Mouse (Mus musculus) midbrain, embryonic 15.5 days (tissue): ENCODE results near the gene Rnf24. TPM values are rescaled to one million over a fixed set of nuclear protein-coding genes. Genes with fewer than 3 reads are reported as not detected.
A peak's percentile ranks its signal among the peaks of the same experiment; 100 is the strongest.

Experiments
- ATAC-seq: fragments of 200-750 bp; cut with Nextera tagmentation; replicated peaks from 2 replicates; pipeline ENCODE4 v1.8.0; 2017; ENCODE audit warnings: moderate TSS enrichment
- H3K27ac ChIP-seq: fragments of 300-500 bp; sonication (generic); 2 replicates; pipeline ENCODE4 v1.5.1; 2015; ENCODE audit warnings: mild to moderate bottlenecking, inconsistent platforms
- H3K27me3 ChIP-seq: fragments of 300-500 bp; sonication (generic); replicated peaks from 2 replicates; pipeline ENCODE4 v1.6.1; 2015; ENCODE audit warnings: inconsistent platforms
- H3K36me3 ChIP-seq: fragments of 300-500 bp; sonication (generic); replicated peaks from 2 replicates; pipeline ENCODE4 v1.6.1; 2015; ENCODE audit warnings: inconsistent platforms
- H3K4me1 ChIP-seq: fragments of 300-500 bp; sonication (generic); 2 replicates; pipeline ENCODE4 v1.6.1; 2015; ENCODE audit warnings: inconsistent platforms
- H3K4me2 ChIP-seq: fragments of 300-500 bp; sonication (generic); 2 replicates; pipeline ENCODE4 v1.6.1; 2015; ENCODE audit warnings: inconsistent platforms, mild to moderate bottlenecking, moderate library complexity
- H3K4me3 ChIP-seq: fragments of 300-500 bp; sonication (generic); 2 replicates; pipeline ENCODE4 v1.5.1; 2015; ENCODE audit warnings: mild to moderate bottlenecking, inconsistent platforms
- H3K9ac ChIP-seq: fragments of 300-500 bp; sonication (generic); 2 replicates; pipeline ENCODE4 v1.6.1; 2015; ENCODE audit warnings: mild to moderate bottlenecking, inconsistent platforms
- H3K9me3 ChIP-seq: fragments of 300-500 bp; sonication (generic); 2 replicates; pipeline ENCODE4 v1.6.1; 2016; ENCODE audit warnings: inconsistent platforms
- WGBS: fragments of 180-500 bp; shearing (Covaris S2); methylation state at CpG from one replicate; pipeline ENCODE4 v1.1.7; 2015; ENCODE audit warnings: mixed read lengths; 5-methylcytosine and 5-hydroxymethylcytosine counted together
- polyA plus RNA-seq: library from polyadenylated mRNA; unstranded; fragments of >200 nt; fragmentation: Nextera tagmentation; extraction: Ambion mirVana; gene quantifications from 2 replicates; pipeline ENCODE4 v1.2.1, GENCODE M21; 2015

Rnf24 gene
- polyA plus RNA-seq, 1 experiment from 2014 or later, result 22.3 TPM

DNA sequence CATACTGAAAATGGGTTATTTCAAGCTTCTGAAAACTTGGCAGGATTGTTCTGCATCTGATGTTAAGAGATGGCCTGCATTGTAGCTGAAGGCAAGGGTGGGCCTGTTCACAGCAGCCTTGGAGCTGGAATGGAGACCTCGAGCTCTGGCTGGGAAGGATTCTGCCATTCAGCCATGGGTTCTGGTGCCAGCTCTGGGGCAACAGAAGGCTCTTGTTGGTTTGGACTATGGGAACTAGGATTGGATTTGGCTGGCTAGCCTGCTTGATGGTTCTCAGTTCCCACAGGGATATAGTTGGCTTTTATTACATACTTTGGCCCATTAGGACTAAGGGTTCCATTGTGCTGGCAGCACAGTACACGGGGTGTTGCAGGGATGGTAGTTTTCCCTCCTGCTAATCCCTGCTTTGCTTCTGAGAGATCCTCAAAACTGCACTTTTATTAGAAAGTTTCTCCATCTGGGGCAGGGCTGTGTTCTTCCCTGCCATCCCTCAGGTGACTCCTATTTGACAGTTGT, 55.9 kb downstream of the Rnf24 start:
- Histone ChIP-seq H3K4me3 (no peak overlapping the region), H3K9ac (no peak overlapping the region), H3K27me3 (no peaks in the 10 kb centered on the region), H3K4me1 (no peaks in the 10 kb centered on the region), H3K9me3 (no peaks in the 10 kb centered on the region), H3K4me2 (no peak overlapping the region), H3K27ac (no peak overlapping the region), H3K36me3 (peaks cover 26% of the 10 kb centered on the region)
- ATAC-seq, result no peak
- 89% methylated on average over 2 of the region's 2 CpGs for WGBS

DNA sequence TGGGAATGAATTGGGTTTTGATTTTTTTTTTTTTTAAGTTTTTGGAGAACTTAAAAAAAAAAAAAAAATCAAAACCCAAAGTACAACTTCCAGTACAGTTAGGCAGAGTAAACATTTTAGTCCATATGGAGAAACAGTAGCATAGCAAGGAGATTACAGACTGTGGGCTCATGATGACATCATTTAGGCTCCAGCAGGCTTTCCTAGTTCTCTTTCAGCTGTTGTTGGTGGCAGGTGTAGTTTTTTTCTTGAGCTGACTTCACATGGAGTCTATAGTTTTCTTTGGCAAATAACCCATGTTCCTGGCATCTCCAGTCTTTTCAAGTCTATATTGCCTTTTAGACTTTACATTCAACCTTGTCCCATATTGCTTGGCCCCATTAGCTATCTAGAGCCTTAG, 62.0 kb downstream of the Rnf24 start:
- Histone ChIP-seq H3K27me3 (no peaks in the 10 kb centered on the region), H3K4me3 (no peak overlapping the region), H3K36me3 (peaks cover 10% of the 10 kb centered on the region; the same call in 1 of the 2 replicates), H3K27ac (no peak overlapping the region), H3K9me3 (no peaks in the 10 kb centered on the region), H3K4me2 (no peak overlapping the region), H3K9ac (no peak overlapping the region), H3K4me1 (no peaks in the 10 kb centered on the region)
- ATAC-seq, result no peak

DNA sequence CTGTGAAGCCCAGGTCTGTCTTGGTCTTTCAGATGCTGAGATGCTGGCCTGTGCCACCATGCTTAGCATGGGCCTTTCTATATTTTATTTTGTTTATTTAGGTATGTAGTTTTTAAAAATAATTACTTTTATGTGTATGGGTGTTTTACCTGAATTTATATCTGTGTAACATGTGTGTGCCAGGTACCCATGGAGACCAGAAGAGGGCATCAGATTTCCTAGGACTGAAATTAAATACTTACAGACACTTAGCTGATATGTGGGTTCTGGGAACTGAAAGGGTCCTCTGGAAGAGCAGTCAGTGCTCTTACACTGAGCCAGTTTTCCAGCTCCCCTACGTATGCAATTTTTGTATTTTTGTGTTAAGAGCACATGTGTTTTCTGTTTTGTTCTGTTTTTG, 66.4 kb downstream of the Rnf24 start:
- Histone ChIP-seq H3K4me3 (no peak overlapping the region), H3K27ac (no peak overlapping the region), H3K9ac (no peak overlapping the region), H3K4me1 (no peaks in the 10 kb centered on the region), H3K27me3 (no peaks in the 10 kb centered on the region), H3K36me3 (peaks cover 9% of the 10 kb centered on the region; the same call in 1 of the 2 replicates), H3K4me2 (no peak overlapping the region), H3K9me3 (no peaks in the 10 kb centered on the region)
- ATAC-seq, result no peak
- 97% methylated on average over 1 of the region's 1 CpGs for WGBS

DNA sequence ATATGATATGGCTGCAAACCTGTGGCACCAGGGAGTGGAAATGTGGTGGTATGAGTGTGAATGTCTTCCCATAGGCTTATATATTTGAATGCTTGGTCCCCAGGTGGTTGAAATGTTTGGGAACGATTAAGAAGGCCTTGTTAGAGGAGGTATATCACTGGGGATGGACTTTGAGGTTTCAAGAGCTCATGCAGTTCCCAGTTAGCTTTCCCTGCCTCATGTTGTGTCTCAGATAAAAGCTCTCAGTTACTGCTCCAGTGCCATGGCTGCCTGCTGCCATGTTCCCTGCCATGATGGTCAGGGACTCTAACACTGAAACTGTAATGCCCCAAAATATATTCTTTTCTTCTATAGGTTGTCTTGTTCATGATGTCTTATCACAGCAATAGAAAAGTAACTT, 71.1 kb downstream of the Rnf24 start:
- Histone ChIP-seq H3K27me3 (no peaks in the 10 kb centered on the region), H3K4me1 (no peaks in the 10 kb centered on the region), H3K4me3 (no peak overlapping the region), H3K36me3 (peaks cover 22% of the 10 kb centered on the region), H3K4me2 (no peak overlapping the region), H3K27ac (no peak overlapping the region), H3K9me3 (no peaks in the 10 kb centered on the region), H3K9ac (no peak overlapping the region)
- WGBS, result 92% methylated on average over 1 of the region's 1 CpGs
- no peak for ATAC-seq

DNA sequence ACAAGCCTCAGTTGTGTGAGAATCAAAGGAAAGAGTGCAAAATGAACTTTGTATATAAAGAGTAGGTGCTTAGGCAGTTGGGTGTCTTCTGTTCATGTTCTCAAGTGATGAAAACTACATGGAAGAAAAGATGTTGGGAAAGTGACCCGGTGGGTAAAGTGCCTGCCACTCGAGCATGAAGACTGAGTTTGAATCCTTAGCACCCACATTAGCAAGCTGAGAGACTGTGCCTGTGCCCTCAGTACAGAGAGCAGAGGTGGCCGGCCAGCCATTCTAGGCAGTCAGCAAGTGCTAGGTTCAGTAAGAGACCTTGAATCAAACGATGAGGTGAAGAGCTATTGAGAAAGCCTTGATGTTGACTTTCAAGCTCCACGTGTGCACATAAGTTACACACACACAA, 76.0 kb downstream of the Rnf24 start:
- no peak overlapping the region for H3K27ac ChIP-seq
- no peak for ATAC-seq
- no peak overlapping the region for H3K4me3 ChIP-seq
- H3K9me3 ChIP-seq, result no peaks in the 10 kb centered on the region
- no peaks in the 10 kb centered on the region for H3K27me3 ChIP-seq
- 94% methylated on average over 5 of the region's 5 CpGs for WGBS
- no peaks in the 10 kb centered on the region for H3K4me1 ChIP-seq
- H3K9ac ChIP-seq, result no peak overlapping the region
- H3K4me2 ChIP-seq, result no peak overlapping the region
- peaks cover 39% of the 10 kb centered on the region for H3K36me3 ChIP-seq

DNA sequence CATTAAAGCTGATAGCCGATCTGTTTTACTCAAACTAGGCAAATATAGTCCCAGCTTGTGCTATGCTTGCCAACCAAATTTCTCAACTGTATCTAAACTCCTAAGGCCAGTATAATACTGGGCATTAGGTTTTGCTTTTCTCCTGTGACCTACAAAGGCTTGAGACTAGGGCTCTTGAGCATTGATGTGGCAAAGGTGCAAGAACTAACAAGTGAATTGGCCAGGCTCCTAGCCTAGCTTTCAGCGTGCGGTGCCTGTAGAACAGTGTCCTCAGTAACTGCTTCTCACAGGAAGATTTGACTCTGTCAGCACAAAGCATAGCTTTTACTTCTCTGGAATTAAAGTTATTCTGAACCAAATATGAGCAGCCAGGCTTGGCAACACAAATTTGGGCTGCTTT, 77.2 kb downstream of the Rnf24 start:
- H3K27me3 ChIP-seq, result no peaks in the 10 kb centered on the region
- H3K36me3 ChIP-seq, result peaks cover 35% of the 10 kb centered on the region
- H3K27ac ChIP-seq, result no peak overlapping the region
- 98% methylated on average over 3 of the region's 3 CpGs for WGBS
- no peak overlapping the region for H3K4me3 ChIP-seq
- no peak overlapping the region for H3K9ac ChIP-seq
- H3K9me3 ChIP-seq, result no peaks in the 10 kb centered on the region
- H3K4me2 ChIP-seq, result no peak overlapping the region
- no peaks in the 10 kb centered on the region for H3K4me1 ChIP-seq
- ATAC-seq, result no peak

DNA sequence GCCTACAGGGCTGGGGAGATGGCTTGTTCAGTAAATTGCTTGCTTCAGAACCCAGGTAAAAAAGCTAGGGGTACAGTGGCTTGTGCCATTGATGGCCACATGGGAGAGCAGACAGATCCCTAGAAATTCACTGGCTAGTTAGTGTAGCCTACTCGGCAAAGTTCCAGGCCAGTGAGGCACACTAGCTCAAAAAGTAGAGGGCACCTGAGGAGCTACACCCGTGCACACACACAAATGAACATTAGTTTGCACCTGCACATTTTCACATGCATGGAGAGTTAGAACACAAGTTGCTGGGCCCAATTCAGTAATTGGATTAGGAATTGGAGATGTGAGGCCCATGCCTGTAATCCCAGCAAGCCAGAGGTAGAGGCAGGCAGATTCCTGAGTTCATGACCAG, 87.6 kb downstream of the Rnf24 start:
- no peaks in the 10 kb centered on the region for H3K27me3 ChIP-seq
- no peaks in the 10 kb centered on the region for H3K36me3 ChIP-seq
- H3K9ac ChIP-seq, result no peak overlapping the region
- peaks cover 37% of the 10 kb centered on the region for H3K4me1 ChIP-seq
- whole genome bisulfite sequencing, result 74% methylated on average over 2 of the region's 2 CpGs
- H3K4me2 ChIP-seq, result no peak overlapping the region
- H3K4me3 ChIP-seq, result no peak overlapping the region
- no peaks in the 10 kb centered on the region for H3K9me3 ChIP-seq
- H3K27ac ChIP-seq, result no peak overlapping the region
- ATAC-seq, result no peak

DNA sequence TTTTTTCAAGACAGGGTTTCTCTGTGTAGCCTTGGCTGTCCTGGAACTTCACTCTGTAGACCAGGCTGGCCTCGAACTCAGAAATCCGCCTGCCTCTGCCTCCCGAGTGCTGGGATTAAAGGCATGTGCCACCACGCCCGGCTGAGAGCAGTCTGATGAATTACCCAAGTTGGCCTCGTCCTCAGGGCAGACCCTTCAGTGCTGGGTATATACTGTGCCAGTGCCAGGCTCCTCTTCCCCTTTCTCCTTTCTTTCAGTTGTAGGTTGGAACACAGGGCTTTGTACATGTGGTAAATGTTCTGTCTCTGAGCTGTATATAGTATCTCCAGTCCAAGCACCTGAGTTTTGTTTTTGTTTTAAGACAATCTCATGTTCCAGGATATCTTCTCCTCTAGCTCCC, 88.7 kb downstream of the Rnf24 start:
- no peak overlapping the region for H3K27ac ChIP-seq
- peak overlapping the region; percentile 85 for H3K4me2 ChIP-seq
- no peak for ATAC-seq
- H3K4me1 ChIP-seq, result peaks cover 37% of the 10 kb centered on the region
- H3K9me3 ChIP-seq, result no peaks in the 10 kb centered on the region
- H3K9ac ChIP-seq, result no peak overlapping the region
- H3K36me3 ChIP-seq, result no peaks in the 10 kb centered on the region
- 75% methylated on average over 6 of the region's 6 CpGs for WGBS
- H3K27me3 ChIP-seq, result no peaks in the 10 kb centered on the region
- no peak overlapping the region; the same call in 1 of the 2 replicates for H3K4me3 ChIP-seq

DNA sequence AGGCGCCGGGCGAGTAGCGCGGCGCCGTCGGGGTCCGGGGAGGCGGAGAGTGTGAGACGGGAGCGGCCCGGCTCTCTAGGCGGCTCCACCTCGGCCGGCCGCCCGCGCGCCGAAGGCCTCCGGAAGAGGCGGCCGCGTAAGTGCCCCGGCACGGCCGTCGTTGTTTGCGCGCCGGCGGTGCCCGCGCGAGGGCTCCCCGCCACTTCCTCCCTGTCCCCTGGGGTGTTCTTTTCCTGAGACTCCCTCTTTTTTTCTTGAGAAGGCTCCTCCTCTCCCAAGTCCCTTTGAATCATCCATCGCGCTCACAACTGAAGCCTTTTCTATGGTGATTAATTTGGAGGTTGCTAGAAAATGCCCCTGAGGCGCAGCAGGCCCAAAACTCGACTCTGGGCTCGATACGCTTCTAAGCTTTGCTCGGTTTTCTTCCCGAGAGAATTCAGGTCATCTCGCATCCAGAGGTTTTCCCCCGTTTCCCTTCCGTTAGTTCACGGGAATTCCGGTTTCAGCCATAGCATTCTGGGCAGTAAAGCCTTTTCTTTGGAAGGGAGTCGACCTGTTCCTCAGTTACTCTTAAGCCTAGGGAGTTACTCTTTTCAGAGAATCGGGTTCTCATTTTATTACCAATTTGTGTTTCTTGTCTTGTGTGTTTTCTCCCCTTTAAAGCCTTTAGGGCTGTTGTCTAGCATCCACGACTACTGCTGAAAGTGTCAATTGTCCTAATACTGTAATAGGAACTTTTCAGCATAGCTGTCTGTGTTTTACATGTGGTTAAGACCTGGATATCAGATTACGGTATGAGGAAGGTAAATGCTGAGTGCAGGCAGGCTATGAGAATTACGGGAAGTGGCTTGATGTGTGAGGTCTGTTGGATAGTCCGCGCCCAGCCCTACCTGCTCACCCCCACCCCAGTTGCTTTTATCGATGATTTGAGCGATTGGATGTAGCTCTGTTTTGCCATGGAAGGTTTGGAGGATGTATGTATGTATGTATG, 89.7 kb downstream of the Rnf24 start:
- Histone ChIP-seq H3K9me3 (no peaks in the 10 kb centered on the region), H3K4me2 (peak overlapping the region; percentile 85), H3K27me3 (no peaks in the 10 kb centered on the region), H3K36me3 (no peaks in the 10 kb centered on the region), H3K9ac (peak overlapping the region; percentile 97), H3K27ac (peak overlapping the region; percentile 99), H3K4me1 (peaks cover 37% of the 10 kb centered on the region), H3K4me3 (peak overlapping the region; percentile 95)
- under 1% methylated on average over 53 of the region's 59 CpGs for WGBS
- peak; percentile 79 for ATAC-seq

DNA sequence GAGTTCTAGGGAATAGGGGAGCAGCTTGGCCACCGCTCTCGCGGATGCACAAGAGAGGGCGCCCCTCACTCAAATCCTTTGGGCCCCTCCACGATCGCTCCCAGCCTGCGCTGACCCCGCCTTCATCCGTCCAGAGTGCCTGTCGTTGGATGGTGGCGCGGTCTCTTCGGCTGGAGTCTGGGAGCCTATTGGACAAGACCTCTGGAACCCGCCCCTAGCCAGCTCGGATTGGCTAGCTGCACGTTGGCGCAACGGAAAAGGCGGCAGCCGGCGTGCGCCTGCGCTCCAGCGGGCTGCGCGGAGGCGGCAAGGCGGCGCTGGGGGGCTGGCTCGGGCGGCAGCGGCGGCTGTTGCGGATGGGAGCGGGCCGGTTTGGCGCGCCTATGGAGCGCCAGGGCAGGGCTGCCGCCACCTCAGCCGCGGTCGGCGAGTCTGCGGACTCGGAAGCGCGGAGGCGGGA, 90.4 kb downstream of the Rnf24 start, which contains the start of gene Pank2:
TSS of gene Pank2 (plus strand) at position 283 of the 460 bp plus-strand sequence.
- H3K4me2 ChIP-seq, result peak within 1 kb of the TSS; percentile 85
- 0% methylated on average over 49 of the region's 49 CpGs for WGBS
- H3K9ac ChIP-seq, result peak within 1 kb of the TSS; percentile 97
- ATAC-seq, result peak; percentile 100
- H3K9me3 ChIP-seq, result no peaks in the 10 kb centered on the region
- no peaks in the 10 kb centered on the region for H3K36me3 ChIP-seq
- H3K27ac ChIP-seq, result peak within 1 kb of the TSS; percentile 99
- H3K4me1 ChIP-seq, result peaks cover 37% of the 10 kb centered on the region
- peak within 1 kb of the TSS; percentile 95 for H3K4me3 ChIP-seq
- H3K27me3 ChIP-seq, result no peaks in the 10 kb centered on the region

DNA sequence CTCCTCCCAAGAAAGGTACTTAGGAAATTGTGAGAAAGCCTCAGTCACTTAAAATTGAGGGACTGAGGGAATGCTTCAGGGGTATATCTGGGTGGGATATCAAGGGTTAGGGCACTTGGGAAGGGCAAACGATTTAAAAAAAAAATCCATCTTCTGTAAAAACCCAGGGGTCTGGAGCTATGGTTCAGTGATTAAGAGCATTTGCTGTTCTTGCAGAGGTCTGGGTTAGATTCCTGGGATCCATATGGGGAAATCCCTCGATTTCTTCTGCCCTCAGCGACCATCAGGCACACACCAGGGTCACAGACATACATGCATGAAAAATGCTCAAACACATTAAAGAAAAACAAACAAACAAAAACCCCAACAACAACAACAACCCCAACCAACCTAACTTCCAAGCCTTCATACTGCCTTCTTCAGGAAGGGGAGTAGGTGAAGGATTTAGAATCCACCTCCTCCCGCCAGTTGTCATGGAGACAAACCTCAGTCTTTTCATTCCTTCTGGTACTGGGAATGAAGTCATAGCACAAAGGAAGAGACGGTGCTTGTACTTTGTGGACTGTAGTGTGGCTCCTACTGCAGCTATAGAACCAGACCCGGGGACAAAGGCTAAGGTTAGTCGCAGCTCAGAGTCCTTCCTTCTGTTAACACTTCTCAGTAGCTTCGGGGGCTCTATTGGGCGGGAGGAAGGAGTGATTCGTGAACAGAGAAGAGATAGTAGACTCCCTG, 91.0 kb downstream of the Rnf24 start:
- H3K9me3 ChIP-seq, result no peaks in the 10 kb centered on the region
- WGBS, result under 1% methylated on average over 10 of the region's 10 CpGs
- H3K9ac ChIP-seq, result peak overlapping the region; percentile 33
- H3K4me3 ChIP-seq, result peak overlapping the region; percentile 95
- peaks cover 37% of the 10 kb centered on the region for H3K4me1 ChIP-seq
- peak overlapping the region; percentile 53 for H3K4me2 ChIP-seq
- ATAC-seq, result peak; percentile 84
- H3K27ac ChIP-seq, result peak overlapping the region; percentile 99
- no peaks in the 10 kb centered on the region for H3K36me3 ChIP-seq
- no peaks in the 10 kb centered on the region for H3K27me3 ChIP-seq
